Mouse (Mus musculus) right cerebral cortex, postnatal 25 days (tissue): ENCODE measurements around the gene Slc22a23.

Experiments
- DNase-seq: peaks from one replicate; pipeline ENCODE4 v3.0.0; 2022

Slc22a23 gene

DNA sequence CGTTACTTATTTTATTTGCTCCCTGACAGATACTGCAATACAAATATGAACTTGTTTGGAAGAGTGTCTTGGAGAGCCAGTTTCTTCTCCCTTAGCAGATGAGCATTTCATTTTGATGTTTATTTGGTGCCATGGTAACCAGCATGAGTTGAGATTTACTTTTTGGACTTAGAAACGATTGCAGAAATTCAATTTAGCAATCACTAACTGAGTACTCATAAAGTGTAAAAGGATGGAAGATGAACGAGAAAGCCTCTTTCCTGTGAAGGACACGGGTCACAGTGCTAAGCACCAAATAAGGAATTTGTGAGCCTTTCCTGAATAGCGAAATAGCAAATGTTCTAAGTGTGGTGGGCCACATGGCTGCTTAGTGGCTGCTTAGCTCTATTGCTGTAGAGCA is 79.4 kb downstream of the Slc22a23 start:
- DNase-seq = no peak

DNA sequence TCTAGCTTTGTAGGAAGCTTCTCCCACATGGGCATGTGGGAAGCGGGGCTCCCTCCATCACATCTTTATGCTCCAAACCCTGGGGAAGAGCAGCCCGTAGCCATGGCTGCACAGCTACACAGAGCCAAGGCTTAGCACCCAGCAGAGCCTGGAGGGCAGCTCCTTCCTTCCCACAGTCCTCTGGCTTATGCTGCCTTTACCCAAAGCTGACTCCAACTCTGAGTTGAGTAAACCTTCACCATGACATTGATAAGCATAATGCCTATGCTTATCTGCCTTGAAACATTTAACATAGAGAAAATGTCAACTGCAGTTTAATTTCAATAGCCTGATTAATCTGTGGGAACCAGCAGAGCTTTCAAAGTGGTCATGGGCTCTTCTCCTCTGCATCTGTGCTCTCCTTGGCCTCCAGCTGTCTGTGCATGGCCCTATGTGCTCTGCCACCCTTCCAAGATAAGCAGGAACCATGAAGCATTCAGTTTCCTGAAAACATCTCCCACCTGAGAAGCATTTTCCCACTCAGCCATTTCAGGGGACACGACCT is 79.9 kb downstream of the Slc22a23 start:
- no peak for DNase-seq

DNA sequence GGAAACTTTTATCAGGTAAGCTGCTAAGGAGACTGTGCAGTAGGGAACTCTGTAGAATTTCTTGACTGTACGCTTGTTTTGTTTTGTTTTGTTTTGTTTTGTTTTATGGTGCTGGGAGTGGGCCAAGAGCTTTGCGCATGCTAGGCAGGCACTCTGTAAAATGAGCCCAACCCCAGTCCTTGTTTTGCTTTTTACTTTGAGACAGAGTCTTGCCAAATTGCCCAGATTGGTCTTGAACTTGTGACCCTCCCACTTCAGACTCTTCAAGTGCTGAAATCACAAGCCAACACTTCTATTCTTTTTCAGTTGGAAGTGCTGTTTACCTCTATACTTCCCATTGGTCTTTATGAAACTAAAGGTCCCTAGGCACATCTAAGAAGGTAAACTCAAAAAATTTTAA is 80.5 kb downstream of the Slc22a23 start:
- no peak for DNase-seq

DNA sequence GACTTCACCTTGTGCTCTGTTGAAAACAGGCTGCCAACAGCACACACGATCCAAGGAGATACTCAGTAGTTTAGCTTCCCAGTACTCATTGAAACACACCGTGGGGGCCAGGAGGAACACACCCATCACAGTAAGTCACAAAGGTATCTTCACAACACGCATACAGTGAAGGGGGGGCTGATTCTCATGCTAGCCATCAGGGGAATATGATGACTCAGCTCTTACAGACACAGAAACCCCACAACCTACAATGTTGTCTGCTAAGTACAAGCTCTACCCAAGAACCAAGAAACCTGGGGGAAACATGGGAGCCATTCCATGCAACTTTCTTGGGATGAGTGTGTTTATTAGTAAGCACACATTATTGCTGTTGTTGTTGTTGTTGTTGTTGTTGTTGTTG is 86.2 kb downstream of the Slc22a23 start:
- DNase-seq = no peak

DNA sequence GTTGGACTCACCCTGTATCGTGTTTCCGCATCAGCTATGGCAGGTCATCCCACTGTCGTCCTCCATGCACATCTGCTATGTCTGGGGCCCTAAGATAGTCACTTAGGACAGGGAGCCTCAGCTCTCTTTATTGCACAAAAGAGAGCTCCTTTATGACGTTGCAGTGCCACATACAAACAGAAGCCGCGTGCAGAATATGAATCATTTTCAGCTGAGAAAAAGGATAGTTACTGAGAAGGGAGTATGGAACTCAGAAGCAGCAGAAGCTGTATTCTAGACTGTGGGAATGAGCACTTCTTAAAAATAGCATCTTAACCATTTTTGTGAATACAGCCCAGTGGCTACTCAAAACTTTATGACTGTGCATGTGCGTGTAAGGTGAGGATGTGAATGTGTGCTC is 87.8 kb downstream of the Slc22a23 start:
- DNase-seq = no peak

GRCm38 (mm10) chr13:34256676-34257075 is 88.3 kb downstream of the Slc22a23 start:
- no peak for DNase-seq

- DNase-seq = no peak
These were observed 89.7 kb downstream of the Slc22a23 start for GRCm38 (mm10) chr13:34255297-34255696.

- no peak for DNase-seq
These were observed 90.3 kb downstream of the Slc22a23 start for GRCm38 (mm10) chr13:34254691-34255090.

DNA sequence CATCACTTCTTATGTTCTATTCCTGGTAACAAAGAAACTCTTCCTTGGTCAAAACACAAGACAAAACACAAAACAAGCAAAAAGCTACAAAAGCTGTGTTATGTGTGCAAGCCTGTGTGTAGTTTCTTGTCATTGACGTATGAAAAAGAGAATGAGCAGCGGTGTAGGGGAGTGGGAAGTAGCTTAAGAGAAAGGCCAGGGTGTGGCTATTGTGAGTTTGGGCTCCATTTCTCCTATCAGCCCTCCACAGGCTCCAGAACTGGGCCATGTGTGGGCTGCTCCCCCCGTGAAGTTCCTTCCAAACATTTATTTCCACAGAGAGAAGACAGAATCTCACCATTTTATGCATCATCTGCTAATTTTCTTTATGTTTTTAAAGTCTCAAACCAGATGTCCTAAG is 91.2 kb downstream of the Slc22a23 start:
- no peak for DNase-seq

GRCm38 (mm10) chr13:34248941-34249920 is 95.8 kb downstream of the Slc22a23 start:
- DNase-seq = no peak

- DNase-seq = no peak
These were observed 96.9 kb downstream of the Slc22a23 start for GRCm38 (mm10) chr13:34248107-34248506.

- DNase-seq = no peak
These were observed 98.2 kb downstream of the Slc22a23 start for GRCm38 (mm10) chr13:34246821-34247220.

DNA sequence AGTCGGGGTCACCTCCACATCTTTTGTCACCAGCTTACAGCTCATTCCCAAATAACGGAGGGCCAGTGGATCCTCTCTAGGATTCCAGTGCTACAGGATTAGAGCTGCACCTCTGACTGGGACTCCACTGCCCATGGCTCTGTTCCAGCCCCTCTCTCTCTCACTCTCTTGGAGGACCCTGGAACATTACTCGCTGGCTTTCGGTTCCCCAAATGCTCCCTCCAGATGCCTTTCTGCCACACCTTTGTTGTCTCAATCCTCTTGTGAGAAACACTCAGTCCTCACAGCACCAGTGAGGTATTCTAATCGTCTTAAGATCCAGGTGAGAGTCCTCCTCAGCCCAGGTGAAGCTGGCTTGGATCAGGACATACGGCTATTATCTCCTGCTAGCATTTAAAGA is 99.8 kb downstream of the Slc22a23 start:
- DNase-seq = no peak

DNA sequence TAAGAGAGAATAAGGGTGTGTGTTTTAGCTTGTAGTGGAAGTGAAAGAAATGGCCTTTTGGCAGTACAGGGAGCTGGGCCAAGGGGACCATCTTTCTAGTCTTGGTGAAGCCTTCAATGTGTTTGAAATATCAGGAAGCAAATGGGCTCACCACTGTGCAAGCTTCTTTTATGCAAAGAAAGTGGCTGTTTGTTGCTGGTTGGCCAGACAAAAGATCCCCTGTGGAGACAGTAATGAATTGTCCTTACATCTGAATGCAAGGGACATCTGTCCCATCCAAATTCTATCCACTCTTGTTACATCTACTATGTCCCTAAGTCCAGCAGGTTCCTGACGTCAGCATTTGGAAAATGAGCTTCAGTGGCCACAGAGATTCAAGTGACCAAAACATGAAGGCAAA is 100.8 kb downstream of the Slc22a23 start:
- DNase-seq = no peak

DNA sequence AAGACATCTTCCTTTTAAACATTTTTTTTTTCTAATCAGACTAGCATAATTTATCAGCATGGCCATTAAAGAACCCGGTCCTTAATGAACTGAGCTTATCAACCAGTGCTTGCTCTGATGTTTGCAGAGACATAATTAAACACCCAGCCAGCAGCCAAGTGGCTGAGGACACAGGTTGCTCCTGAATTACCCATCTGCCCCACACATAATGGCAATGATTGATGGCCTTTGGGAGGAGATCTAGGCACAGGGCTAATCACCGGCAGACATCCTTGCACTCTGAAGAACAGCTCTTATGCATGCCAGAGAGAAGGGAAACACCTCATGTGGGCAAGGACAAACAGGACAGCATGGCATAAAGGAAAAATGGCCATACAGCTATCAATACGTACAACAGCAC is 102.8 kb downstream of the Slc22a23 start:
- DNase-seq = no peak

GRCm38 (mm10) chr13:34240087-34240428 is 104.9 kb downstream of the Slc22a23 start:
- no peak for DNase-seq

DNA sequence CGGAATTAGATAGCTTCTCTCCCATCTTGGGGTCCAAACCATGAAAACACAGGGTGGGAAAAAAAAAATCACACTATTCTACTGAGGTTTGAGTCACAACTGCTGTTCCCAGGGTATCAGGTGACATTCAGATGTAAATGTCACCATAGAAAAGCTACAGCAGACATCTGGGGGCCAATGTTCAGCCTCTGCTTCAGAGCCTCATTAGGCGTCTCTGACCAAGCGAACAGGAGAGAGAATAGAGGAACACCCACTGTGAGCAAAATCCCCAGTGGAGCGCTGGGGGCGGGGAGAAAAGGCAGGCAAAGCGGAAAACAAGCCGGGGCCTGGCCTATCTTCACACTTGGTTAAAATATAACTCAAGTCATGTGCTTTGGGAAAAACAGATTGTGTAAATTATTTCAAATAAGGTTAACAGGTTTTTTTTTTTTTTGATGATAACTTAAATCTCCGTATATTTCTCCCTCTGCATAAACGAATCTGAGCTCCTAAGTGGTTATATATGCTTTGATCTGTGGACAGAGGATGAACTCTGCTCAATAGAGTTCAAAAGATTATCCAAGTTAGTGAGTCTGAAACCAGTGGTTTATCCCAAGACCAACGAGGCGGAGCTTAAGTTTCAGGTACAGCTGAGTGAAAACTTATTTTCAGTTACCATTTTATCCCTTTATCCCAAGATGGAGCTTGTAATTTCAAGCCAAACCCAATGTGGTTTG is 105.5 kb downstream of the Slc22a23 start:
- no peak for DNase-seq

- DNase-seq = no peak
These were observed 106.2 kb downstream of the Slc22a23 start for GRCm38 (mm10) chr13:34238646-34239290.

DNA sequence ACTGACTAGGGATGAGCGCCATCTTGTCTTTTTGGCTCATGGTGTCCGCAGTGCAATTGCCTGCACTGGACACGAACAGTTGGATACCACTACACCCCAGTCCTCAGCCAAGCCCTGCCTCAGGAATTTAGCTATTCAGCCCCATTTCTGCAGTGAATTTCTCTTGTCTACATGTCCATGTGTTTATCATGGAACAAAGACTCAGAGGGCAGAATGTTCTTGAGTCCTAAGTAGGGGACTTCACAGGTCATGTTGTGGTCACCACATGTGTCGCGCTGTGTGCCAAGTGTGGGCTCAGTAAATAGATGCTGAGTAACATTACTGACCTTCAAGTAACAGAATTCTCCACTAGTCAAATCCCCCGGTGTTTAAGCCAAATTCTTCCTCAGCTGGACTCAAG is 109.9 kb downstream of the Slc22a23 start:
- no peak for DNase-seq

- DNase-seq = no peak
These were observed 110.5 kb downstream of the Slc22a23 start for GRCm38 (mm10) chr13:34234439-34234838.

- no peak for DNase-seq
These were observed 112.0 kb downstream of the Slc22a23 start for GRCm38 (mm10) chr13:34232992-34233391.

DNA sequence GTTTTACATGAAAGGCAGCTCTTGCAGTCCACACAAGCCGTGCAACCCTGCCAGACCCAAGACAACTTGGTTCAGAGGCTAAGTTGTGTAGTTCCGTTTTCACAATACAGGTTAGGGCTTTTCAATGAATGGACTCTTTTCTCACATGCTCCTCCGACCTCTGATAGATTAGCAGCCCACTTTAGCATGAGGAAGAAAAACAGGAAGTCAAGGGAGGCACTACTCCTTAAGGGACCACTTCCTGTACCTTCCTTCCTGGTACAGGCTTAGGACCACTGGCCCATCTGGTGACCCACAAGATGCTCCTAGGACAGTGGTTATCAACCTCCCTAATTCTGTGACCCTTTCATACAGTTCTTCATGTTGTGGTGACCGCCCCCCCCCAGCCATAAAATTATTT is 116.1 kb downstream of the Slc22a23 start:
- no peak for DNase-seq
